In the genomic region with DNA sequence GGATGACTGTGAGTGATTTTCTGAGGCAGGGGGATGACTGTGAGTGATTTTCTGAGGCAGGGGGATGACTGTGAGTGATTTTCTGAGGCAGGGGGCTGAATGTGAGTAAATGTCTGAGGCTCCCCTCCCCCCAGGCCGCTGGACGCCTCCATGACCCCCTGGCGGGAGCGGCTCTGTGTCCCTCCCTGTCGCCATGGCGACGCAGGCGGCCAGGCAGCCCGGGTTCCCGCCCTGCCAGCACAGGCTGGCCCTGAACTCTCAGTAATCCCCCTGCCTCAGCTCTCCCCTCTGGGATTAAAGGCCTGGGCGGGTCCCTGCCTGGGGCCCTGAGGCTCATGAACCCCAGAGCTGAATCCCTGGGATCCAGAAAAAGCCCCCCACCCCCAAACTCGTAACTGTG, we compare ENCODE assay signal across 11 mouse cellular contexts. TPM values are rescaled to one million over a fixed set of nuclear protein-coding genes. Genes with fewer than 3 reads are reported as not detected.
DNase-seq lines count a peak whose midpoint lies in the region; ATAC-seq and TF ChIP-seq lines count a peak whose summit lies in the region.
"Not testable (repeated sequence)": the region's sequence is repeated elsewhere in the genome, so short reads cannot be mapped to it uniquely, and the experiment has no call there.
"Had no signal": no experiment of that assay in that cellular context is flagged by ENCODE, and none has a peak within 500 bp of the region (broad histone marks: within the 10 kb centered on the region; RNA-seq: fewer than 3 reads in every experiment).

No protein-coding gene starts in this region.

- 82% methylated on average over 12 of the region's 12 CpGs for WGBS in heart, adult 2 months
- 69% methylated on average over 12 of the region's 12 CpGs for WGBS in liver, embryonic 13.5 days (ENCODE audit: insufficient replicate concordance)

- H3K4me2 ChIP-seq in liver, embryonic 13.5 days = not testable (repeated sequence)

- not testable (repeated sequence) for H3K4me3 ChIP-seq in heart, adult 2 months; liver, embryonic 13.5 days (replicated peaks)

- intact Hi-C loops in heart, adult 2 months (cut with DNase I) = not testable (repeated sequence)

- not testable (repeated sequence) for ATAC-seq in liver, embryonic 13.5 days (ENCODE audit: low read depth)

- H3K27ac ChIP-seq in heart, adult 2 months; liver, embryonic 13.5 days: not testable (repeated sequence)

- not testable (repeated sequence) for H3K79me2 ChIP-seq in heart, adult 2 months (replicated peaks; ENCODE audit: control insufficient read depth, insufficient read depth, low read length)

- TF ChIP-seq POLR2A in heart, adult 2 months (IDR thresholded peaks at IDR 0.05; ENCODE audit: insufficient read depth, low read depth, low read length) = not testable (repeated sequence)

- H3K9me3 ChIP-seq in liver, embryonic 13.5 days (replicated peaks) = peaks cover 21% of the 10 kb centered on the region

- not testable (repeated sequence) for H3K36me3 ChIP-seq in heart, adult 2 months (ENCODE audit: control insufficient read depth, insufficient read depth, low read length); liver, embryonic 13.5 days

- DNase-seq in B cell, adult 2 months = peak; percentile 43 to 47
- DNase-seq in adrenal gland, postnatal 14 days = peak; percentile 56
- peak; percentile 29 to 40 for DNase-seq in frontal cortex, postnatal 10 days (ENCODE audit: low spot score in 2 of 2)
- peak; percentile 20 to 45 for DNase-seq in heart, adult 2 months
- DNase-seq in liver, embryonic 13.5 days = peak; percentile 53
- DNase-seq in ovary, postnatal 36 days (ENCODE audit: low spot score) = peak; percentile 39
- peak; percentile 11 to 49 for DNase-seq in thymus, adult 18-20 months
- peak; percentile 24 to 38 for DNase-seq in urinary bladder, postnatal 36 days (ENCODE audit: low spot score in 2 of 2)

- not testable (repeated sequence) for TF ChIP-seq CTCF in heart, adult 2 months (IDR thresholded peaks at IDR 0.05)

- TF ChIP-seq EP300 in heart, adult 2 months (IDR thresholded peaks at IDR 0.05; ENCODE audit: insufficient read depth, low read depth, low read length) = not testable (repeated sequence)

- H3K27me3 ChIP-seq in heart, adult 2 months (ENCODE audit: control insufficient read depth, insufficient read depth, low read length); liver, embryonic 13.5 days: not testable (repeated sequence)

- not testable (repeated sequence) for H3K4me1 ChIP-seq in heart, adult 2 months (ENCODE audit: control insufficient read depth, insufficient read depth, low read length); liver, embryonic 13.5 days (replicated peaks)

- H3K9ac ChIP-seq in heart, adult 2 months (ENCODE audit: low read depth, low read length); liver, embryonic 13.5 days: not testable (repeated sequence)

RNA-seq across cellular contexts. Expression of a gene that starts 24.6 kb away (rescaled TPM):
- 0.34 and 0.78 TPM in 2 replicates for total RNA-seq in adrenal gland, postnatal 14 days (2021)
- total RNA-seq in heart, adult 2 months (2021) = not detected
- polyA plus RNA-seq in heart, adult 2 months (2012; rRNA removed) = 0.06 TPM in 1 of 2 replicates, not detected in the other
- polyA plus RNA-seq in liver, embryonic 13.5 days (2015; fragmentation: Nextera tagmentation; extraction: Ambion mirVana) = not detected in 2 replicates
- polyA plus RNA-seq: heart, embryonic 13.5 days; hindbrain, embryonic 11.5 days; kidney, embryonic 14.5 days had no signal
